Mouse (Mus musculus) embryo, embryonic 10.5 days (tissue): ENCODE data around the gene Ngrn.

Source experiments
- DNase-seq: peaks from one replicate; pipeline ENCODE4 v3.0.0-alpha.2; 2015; ENCODE audit warnings: low spot score

Ngrn gene

GRCm38 (mm10) chr7:80261372-80261990 lies 466 bp downstream of the Ngrn start:
- peak; percentile 38 for DNase-seq

- no peak for DNase-seq
Measured at GRCm38 (mm10) chr7:80264606-80265005, 3.6 kb downstream of the Ngrn start.

GRCm38 (mm10) chr7:80267764-80268163 lies 6.7 kb downstream of the Ngrn start:
- no peak for DNase-seq

GRCm38 (mm10) chr7:80268897-80269750 lies 8.1 kb downstream of the Ngrn start, which contains the start of gene Vps33b:
Gene Vps33b, plus strand, starts transcription at chr7:80269649.
- peak; percentile 98 for DNase-seq

- DNase-seq: peak; percentile 37
Measured at GRCm38 (mm10) chr7:80269751-80270255, 8.8 kb downstream of the Ngrn start.

GRCm38 (mm10) chr7:80273456-80273855 lies 12.4 kb downstream of the Ngrn start:
- no peak for DNase-seq

- no peak for DNase-seq
Measured at GRCm38 (mm10) chr7:80276374-80276773, 15.4 kb downstream of the Ngrn start.

GRCm38 (mm10) chr7:80280032-80280431 lies 19.0 kb downstream of the Ngrn start:
- DNase-seq: no peak

- no peak for DNase-seq
Measured at GRCm38 (mm10) chr7:80280998-80281397, 20.0 kb downstream of the Ngrn start.

GRCm38 (mm10) chr7:80281646-80282045 lies 20.6 kb downstream of the Ngrn start:
- no peak for DNase-seq

GRCm38 (mm10) chr7:80283226-80283918 lies 22.4 kb downstream of the Ngrn start:
- DNase-seq: no peak

GRCm38 (mm10) chr7:80284391-80284790 lies 23.4 kb downstream of the Ngrn start:
- DNase-seq: no peak

GRCm38 (mm10) chr7:80285725-80286124 lies 24.7 kb downstream of the Ngrn start:
- DNase-seq: no peak

- DNase-seq: no peak
Measured at GRCm38 (mm10) chr7:80287736-80288135, 26.7 kb downstream of the Ngrn start.

- DNase-seq: peak; percentile 99
Measured at GRCm38 (mm10) chr7:80294062-80294763, 33.2 kb downstream of the Ngrn start, which contains the start of gene Prc1. Gene Prc1, plus strand, starts transcription at chr7:80294450.

GRCm38 (mm10) chr7:80294764-80295648 lies 34.0 kb downstream of the Ngrn start:
- DNase-seq: peak; percentile 71

GRCm38 (mm10) chr7:80296462-80296861 lies 35.4 kb downstream of the Ngrn start:
- DNase-seq: no peak

- no peak for DNase-seq
Measured at GRCm38 (mm10) chr7:80297041-80297440, 36.0 kb downstream of the Ngrn start.

GRCm38 (mm10) chr7:80298754-80299153 lies 37.7 kb downstream of the Ngrn start:
- DNase-seq: no peak

GRCm38 (mm10) chr7:80299568-80299967 lies 38.6 kb downstream of the Ngrn start:
- no peak for DNase-seq

- DNase-seq: no peak
Measured at GRCm38 (mm10) chr7:80301522-80301921, 40.5 kb downstream of the Ngrn start.
